Mouse (Mus musculus) liver, embryonic 11.5 days (tissue): Measurements from ENCODE around the gene Ptpn13. TPM values are rescaled to one million over a fixed set of nuclear protein-coding genes. Genes with fewer than 3 reads are reported as not detected.

Experiments
- ATAC-seq: fragments of 200-750 bp; cut with Nextera tagmentation; replicated peaks from 2 replicates; pipeline ENCODE4 v1.8.0; 2017; ENCODE audit warnings: moderate number of reproducible peaks, mild to moderate bottlenecking, moderate TSS enrichment, moderate library complexity; ENCODE audit not compliant: low FRiP score
- DNase-seq: peaks from one replicate; pipeline ENCODE4 v3.0.0-alpha.2; 2017; ENCODE audit warnings: low spot score
- H3K27ac ChIP-seq: fragments of 300-500 bp; sonication (generic); 2 replicates; pipeline ENCODE4 v1.5.1; 2014; ENCODE audit warnings: mild to moderate bottlenecking, low read depth, low read length, control low read depth
- H3K27me3 ChIP-seq: fragments of 300-500 bp; sonication (generic); replicated peaks from 2 replicates; pipeline ENCODE4 v1.6.1; 2014; ENCODE audit warnings: low read length, mixed read lengths; ENCODE audit not compliant: control insufficient read depth, insufficient read depth
- H3K36me3 ChIP-seq: fragments of 300-500 bp; sonication (generic); 2 replicates; pipeline ENCODE4 v1.6.1; 2014; ENCODE audit warnings: mild to moderate bottlenecking, low read length, moderate library complexity, mixed read lengths; ENCODE audit not compliant: control insufficient read depth, insufficient read depth
- H3K4me1 ChIP-seq: fragments of 300-500 bp; sonication (generic); replicated peaks from 2 replicates; pipeline ENCODE4 v1.6.1; 2014; ENCODE audit warnings: low read length, mixed read lengths; ENCODE audit not compliant: control insufficient read depth, insufficient read depth
- H3K4me2 ChIP-seq: fragments of 300-500 bp; sonication (generic); 2 replicates; pipeline ENCODE4 v1.6.1; 2014; ENCODE audit warnings: mild to moderate bottlenecking, control low read depth, moderate library complexity
- H3K4me3 ChIP-seq: fragments of 300-500 bp; sonication (generic); 2 replicates; pipeline ENCODE4 v1.5.1; 2014; ENCODE audit warnings: low read depth, low read length, control low read depth
- H3K9ac ChIP-seq: fragments of 300-500 bp; sonication (generic); 2 replicates; pipeline ENCODE4 v1.6.1; 2014; ENCODE audit warnings: low read depth, low read length, control low read depth
- H3K9me3 ChIP-seq: fragments of 300-500 bp; sonication (generic); 2 replicates; pipeline ENCODE4 v1.6.1; 2016; ENCODE audit warnings: low read length, inconsistent platforms, mixed read lengths; ENCODE audit not compliant: control insufficient read depth
- WGBS: fragments of 180-500 bp; shearing (Covaris S2); extraction: QIAGEN DNeasy Blood & Tissue Kit; methylation state at CpG from one replicate; pipeline ENCODE4 v1.1.7; 2014; 5-methylcytosine and 5-hydroxymethylcytosine counted together
- polyA plus RNA-seq: library from polyadenylated mRNA; unstranded; fragments of >200 nt; fragmentation: Nextera tagmentation; extraction: Ambion mirVana; gene quantifications from 2 replicates; pipeline ENCODE4 v1.2.1, GENCODE M21; 2014

The Ptpn13 gene
- polyA plus RNA-seq, 1 experiment from 2014 or later, result 9.5 TPM

GRCm38 (mm10) chr5:103629111-103629764, 204.2 kb downstream of the Ptpn13 start, which contains the start of gene Slc10a6:
Gene Slc10a6 (minus strand): TSS chr5:103629403.
- ATAC-seq, result no peak
- no peak within 1 kb of the TSS for H3K4me2 ChIP-seq
- DNase-seq, result no peak
- no peaks in the 10 kb centered on the region for H3K36me3 ChIP-seq
- WGBS, result 70% methylated on average over 17 of the region's 17 CpGs
- no peak within 1 kb of the TSS for H3K27ac ChIP-seq
- no peak within 1 kb of the TSS for H3K4me3 ChIP-seq
- H3K27me3 ChIP-seq, result no peaks in the 10 kb centered on the region; the same call in 1 of the 2 replicates
- H3K4me1 ChIP-seq, result no peaks in the 10 kb centered on the region
- no peaks in the 10 kb centered on the region for H3K9me3 ChIP-seq
- H3K9ac ChIP-seq, result no peak within 1 kb of the TSS

- H3K4me3 ChIP-seq, result no peak overlapping the region
- H3K27ac ChIP-seq, result no peak overlapping the region
- H3K9me3 ChIP-seq, result no peaks in the 10 kb centered on the region
- H3K9ac ChIP-seq, result no peak overlapping the region
- DNase-seq, result no peak
- ATAC-seq, result no peak
- H3K4me1 ChIP-seq, result no peaks in the 10 kb centered on the region
- H3K36me3 ChIP-seq, result no peaks in the 10 kb centered on the region
- no peak overlapping the region for H3K4me2 ChIP-seq
- WGBS, result 72% methylated on average over 9 of the region's 9 CpGs
- no peaks in the 10 kb centered on the region; the same call in 1 of the 2 replicates for H3K27me3 ChIP-seq
These were observed 205.0 kb downstream of the Ptpn13 start for GRCm38 (mm10) chr5:103629854-103630580.

- Histone ChIP-seq H3K4me2 (no peak overlapping the region), H3K4me3 (no peak overlapping the region), H3K9ac (no peak overlapping the region), H3K4me1 (no peaks in the 10 kb centered on the region), H3K27ac (no peak overlapping the region), H3K9me3 (no peaks in the 10 kb centered on the region), H3K27me3 (no peaks in the 10 kb centered on the region), H3K36me3 (no peaks in the 10 kb centered on the region)
- ATAC-seq, result no peak
- DNase-seq, result no peak
- WGBS, result 82% methylated on average over 2 of the region's 2 CpGs
These were observed 212.2 kb downstream of the Ptpn13 start for GRCm38 (mm10) chr5:103637162-103637561.

- H3K27ac ChIP-seq, result no peak overlapping the region
- H3K4me1 ChIP-seq, result no peaks in the 10 kb centered on the region
- WGBS, result 84% methylated on average over 1 of the region's 1 CpGs
- H3K36me3 ChIP-seq, result no peaks in the 10 kb centered on the region
- H3K9ac ChIP-seq, result no peak overlapping the region
- no peak overlapping the region for H3K4me2 ChIP-seq
- no peaks in the 10 kb centered on the region for H3K27me3 ChIP-seq
- DNase-seq, result no peak
- ATAC-seq, result no peak; the same call in 1 of the 2 replicates
- H3K4me3 ChIP-seq, result no peak overlapping the region
- H3K9me3 ChIP-seq, result no peaks in the 10 kb centered on the region
These were observed 219.2 kb downstream of the Ptpn13 start for GRCm38 (mm10) chr5:103644167-103644566.

GRCm38 (mm10) chr5:103647320-103647719, 222.3 kb downstream of the Ptpn13 start:
- Histone ChIP-seq H3K9me3 (no peaks in the 10 kb centered on the region), H3K27ac (no peak overlapping the region), H3K9ac (no peak overlapping the region), H3K27me3 (no peaks in the 10 kb centered on the region), H3K4me3 (no peak overlapping the region), H3K36me3 (no peaks in the 10 kb centered on the region), H3K4me1 (no peaks in the 10 kb centered on the region), H3K4me2 (no peak overlapping the region)
- DNase-seq, result no peak
- no peak for ATAC-seq
- WGBS, result 78% methylated on average over 3 of the region's 3 CpGs

Other genes with a start within 250 kb of the Ptpn13 start
- gene Mapk10, start 213.9 kb upstream of the Ptpn13 start, polyA plus RNA-seq, result 0.32 and 0.44 TPM in 2 replicates
- gene Slc10a6, start 204.2 kb downstream of the Ptpn13 start, polyA plus RNA-seq, result 0.15 TPM in 1 of 2 replicates, not detected in the other
- gene 1700016H13Rik, start 230.8 kb downstream of the Ptpn13 start, polyA plus RNA-seq, result 0.15 TPM in 1 of 2 replicates, not detected in the other